Mouse (Mus musculus): Measurements from ENCODE around the gene Pvalb.

DNA sequence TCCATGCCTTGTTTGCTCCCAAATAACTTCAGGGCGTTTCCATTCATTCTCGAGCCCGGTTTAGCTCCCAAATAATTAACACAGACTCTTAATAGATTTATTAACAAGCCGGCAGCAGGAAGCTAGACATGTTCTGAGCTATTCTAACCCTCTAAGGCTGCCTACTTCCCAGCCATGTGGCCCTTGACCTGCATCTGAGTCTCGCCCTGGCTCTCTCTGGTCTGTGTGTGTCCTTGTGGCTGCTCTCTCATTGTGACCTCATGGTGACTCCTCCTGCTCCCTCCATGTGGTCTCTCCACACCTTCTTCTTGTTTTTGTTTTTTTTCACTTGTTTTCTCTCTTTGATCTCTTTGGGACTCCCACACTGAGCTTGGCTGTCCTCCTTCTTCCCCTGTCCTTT lies 19.3 kb downstream of the Pvalb start:
- TF ChIP-seq CTCF (IDR thresholded peaks at IDR 0.05; ENCODE audit: low read depth) (no peak), EP300 (IDR thresholded peaks at IDR 0.05; ENCODE audit: low read depth) (no peak)
